Comparison of ENCODE assay signal across 8 mouse cellular contexts in genomic region chr7:43797333-43797769, GRCm38 (mm10). TPM values are rescaled to one million over a fixed set of nuclear protein-coding genes. Genes with fewer than 3 reads are reported as not detected.
DNase-seq lines count a peak whose midpoint lies in the region; ATAC-seq and TF ChIP-seq lines count a peak whose summit lies in the region.

Gene Klk8 (plus strand): TSS chr7:43797577.

- no peaks in the 10 kb centered on the region; the same call in 1 of the 2 replicates for H3K36me3 ChIP-seq in ES-E14 (ENCODE audit: control insufficient read depth, insufficient read depth, low read length, poor library complexity, severe bottlenecking)
- no peaks in the 10 kb centered on the region for H3K36me3 ChIP-seq in forebrain, embryonic 15.5 days
- no peaks in the 10 kb centered on the region for H3K36me3 ChIP-seq in liver, embryonic 11.5 days (ENCODE audit: control insufficient read depth, insufficient read depth, low read length)
- H3K36me3 ChIP-seq in midbrain, postnatal 0 days (ENCODE audit: insufficient read depth, low read length): no peaks in the 10 kb centered on the region

- H3K4me1 ChIP-seq in ES-E14 (ENCODE audit: control insufficient read depth in 2 of 2, insufficient read depth in 2 of 2, low read length in 2 of 2, poor library complexity in 1 of 2): peaks cover 0 to 9% of the 10 kb centered on the region in 2 experiments; a peak in 2 of 4 replicates
- peaks cover 20% of the 10 kb centered on the region for H3K4me1 ChIP-seq in forebrain, embryonic 15.5 days
- H3K4me1 ChIP-seq in liver, embryonic 11.5 days (replicated peaks; ENCODE audit: control insufficient read depth, insufficient read depth, low read length): peaks cover 2% of the 10 kb centered on the region; the same call in 1 of the 2 replicates
- no peaks in the 10 kb centered on the region; the same call in 1 of the 2 replicates for H3K4me1 ChIP-seq in midbrain, postnatal 0 days (ENCODE audit: insufficient read depth, low read length)

- in situ Hi-C loops in ES-E14 (cut with MboI; ENCODE audit: low sequenced_read_pairs in 2 of 2, unreplicated experiment in 2 of 2): no loop called here

- peaks cover 32% of the 10 kb centered on the region for H3K27me3 ChIP-seq in forebrain, embryonic 15.5 days
- peaks cover 21% of the 10 kb centered on the region for H3K27me3 ChIP-seq in liver, embryonic 11.5 days (replicated peaks; ENCODE audit: control insufficient read depth, insufficient read depth, low read length)
- H3K27me3 ChIP-seq in midbrain, postnatal 0 days (ENCODE audit: insufficient read depth, low read length): peaks cover 10% of the 10 kb centered on the region; the same call in 1 of the 2 replicates

- H3K4me3 ChIP-seq in ES-E14 (ENCODE audit: insufficient read depth in 1 of 2, low read depth in 1 of 2, low read length in 2 of 2, poor library complexity in 1 of 2, severe bottlenecking in 1 of 2): peak within 1 kb of the TSS; percentile 60
- H3K4me3 ChIP-seq in forebrain, embryonic 15.5 days: peak within 1 kb of the TSS; percentile 52
- peak within 1 kb of the TSS; percentile 52 for H3K4me3 ChIP-seq in liver, embryonic 11.5 days (ENCODE audit: low read depth, low read length)
- H3K4me3 ChIP-seq in midbrain, postnatal 0 days (ENCODE audit: low read depth, low read length): peak within 1 kb of the TSS; percentile 52

- ATAC-seq in forebrain, embryonic 15.5 days (replicated peaks): peak; percentile 30
- ATAC-seq in liver, embryonic 11.5 days (replicated peaks; ENCODE audit: low FRiP score): peak; percentile 16; the same call in 1 of the 2 replicates
- ATAC-seq in midbrain, postnatal 0 days (ENCODE audit: low FRiP score): peak; percentile 64; the same call in 1 of the 2 replicates

- WGBS in forebrain, embryonic 15.5 days: under 1% methylated on average over 28 of the region's 28 CpGs
- under 1% methylated on average over 28 of the region's 28 CpGs for WGBS in liver, embryonic 11.5 days
- 2% methylated on average over 28 of the region's 28 CpGs for whole genome bisulfite sequencing in midbrain, postnatal 0 days

- H3K27ac ChIP-seq in ES-E14 (ENCODE audit: insufficient read depth, low read depth, low read length, poor library complexity, severe bottlenecking): no peak within 1 kb of the TSS
- H3K27ac ChIP-seq in forebrain, embryonic 15.5 days (replicated peaks): no peak within 1 kb of the TSS
- H3K27ac ChIP-seq in liver, embryonic 11.5 days (ENCODE audit: low read depth, low read length): no peak within 1 kb of the TSS
- no peak within 1 kb of the TSS for H3K27ac ChIP-seq in midbrain, postnatal 0 days (ENCODE audit: low read depth, low read length)

- H3K4me2 ChIP-seq in forebrain, embryonic 15.5 days (replicated peaks): peak within 1 kb of the TSS; percentile 80
- H3K4me2 ChIP-seq in liver, embryonic 11.5 days: peak within 1 kb of the TSS; percentile 79
- peak within 1 kb of the TSS; percentile 90 for H3K4me2 ChIP-seq in midbrain, postnatal 0 days (ENCODE audit: low read depth, low read length, poor library complexity, severe bottlenecking)

- DNase-seq in A20 (ENCODE audit: low read depth, low spot score) (peak; percentile 13), ES-E14 (ENCODE audit: low read depth, low spot score) (peak; percentile 30)
- DNase-seq in induced T-regulatory cell, adult 2 months (ENCODE audit: low read depth): peak; percentile 82
- DNase-seq in liver, embryonic 11.5 days (ENCODE audit: low spot score): no peak
- DNase-seq in midbrain, postnatal 0 days (ENCODE audit: low spot score): no peak
- no peak for DNase-seq in cerebellum, adult 18-20 months
- no peak for DNase-seq in gastrocnemius, adult 8-10 months (ENCODE audit: low spot score in 2 of 2)

- peak within 1 kb of the TSS; percentile 63; the same call in 1 of the 2 replicates for H3K9ac ChIP-seq in ES-E14 (ENCODE audit: insufficient read depth, low read depth, low read length, poor library complexity, severe bottlenecking)
- H3K9ac ChIP-seq in forebrain, embryonic 15.5 days (replicated peaks): peak within 1 kb of the TSS; percentile 55
- no peak within 1 kb of the TSS for H3K9ac ChIP-seq in liver, embryonic 11.5 days (ENCODE audit: low read depth, low read length)
- peak within 1 kb of the TSS; percentile 54 for H3K9ac ChIP-seq in midbrain, postnatal 0 days (replicated peaks; ENCODE audit: low read length, poor library complexity, severe bottlenecking)

- H3K9me3 ChIP-seq in ES-E14 (ENCODE audit: control insufficient read depth, insufficient read depth, low read depth, low read length): no peaks in the 10 kb centered on the region
- H3K9me3 ChIP-seq in forebrain, embryonic 15.5 days: no peaks in the 10 kb centered on the region
- H3K9me3 ChIP-seq in liver, embryonic 11.5 days (ENCODE audit: control insufficient read depth, low read length): no peaks in the 10 kb centered on the region
- no peaks in the 10 kb centered on the region for H3K9me3 ChIP-seq in midbrain, postnatal 0 days (ENCODE audit: low read length)

- TF ChIP-seq CTCF in midbrain, postnatal 0 days (IDR thresholded peaks at IDR 0.05): no peak

TF ChIP-seq in ES-E14, 5 proteins besides CTCF, POLR2A, EP300 and RAD21:
- TF ChIP-seq ZC3H11A (IDR thresholded peaks at IDR 0.05; ENCODE audit: borderline replicate concordance, low read depth, low read length) (no peak), MAFK (IDR thresholded peaks at IDR 0.05; ENCODE audit: insufficient read depth, low read depth, low read length) (no peak), HCFC1 (IDR thresholded peaks at IDR 0.05; ENCODE audit: borderline replicate concordance, insufficient read depth, low read length) (no peak), CHD2 (IDR thresholded peaks at IDR 0.05; ENCODE audit: low read depth, low read length) (no peak), ZNF384 (IDR thresholded peaks at IDR 0.05; ENCODE audit: low read depth, low read length) (no peak)

RNA-seq across cellular contexts. Expression of gene Klk8, which starts in this region (rescaled TPM):
- total RNA-seq in ES-E14 (2012; rRNA removed): 24.9 and 63.7 TPM in 2 replicates
- polyA plus RNA-seq in forebrain, embryonic 15.5 days (2015; fragmentation: Nextera tagmentation; extraction: Ambion mirVana): 4.8 and 6.4 TPM in 2 replicates
- 27.5 and 29.1 TPM in 2 replicates for polyA plus RNA-seq in liver, embryonic 11.5 days (2014; fragmentation: Nextera tagmentation; extraction: Ambion mirVana)
- total RNA-seq in midbrain, postnatal 0 days (2014; rRNA removed): 6.7 and 9.5 TPM in 2 replicates
- polyA plus RNA-seq in midbrain, postnatal 0 days (2015; fragmentation: Nextera tagmentation; extraction: Ambion mirVana): 7.4 and 12.0 TPM in 2 replicates
- total RNA-seq in gastrocnemius, adult 8-10 months (2022): 1 to 10 TPM in 2 of 4 experiments, under 1 TPM in 2; 0.63 to 1.7 (median 0.95) TPM

Comparison
In these comparisons a context has a peak if more than half of its experiments do, and no peak if none do; other contexts are left out.
1. DNase-seq: peak in A20 (single experiment), ES-E14 (single experiment) and induced T-regulatory cell, adult 2 months (single experiment); none in liver, embryonic 11.5 days (single experiment), midbrain, postnatal 0 days (single experiment), cerebellum, adult 18-20 months (0 of 2) and gastrocnemius, adult 8-10 months (0 of 2).
2. Peak in every context shown above with its lines, with median percentiles within 50 percentile points of each other: H3K4me3 ChIP-seq, ATAC-seq and H3K4me2 ChIP-seq.